Mouse (Mus musculus): ENCODE data around the gene Nek7.

Nek7 gene

GRCm38 (mm10) chr1:138608336-138608735, 11.6 kb downstream of the Nek7 start:
- DNase-seq (ENCODE audit: low read depth), result no peak

GRCm38 (mm10) chr1:138607862-138608261, 12.1 kb downstream of the Nek7 start:
- no peak for DNase-seq (ENCODE audit: low read depth)

GRCm38 (mm10) chr1:138606771-138607170, 13.2 kb downstream of the Nek7 start:
- DNase-seq (ENCODE audit: low read depth), result no peak

GRCm38 (mm10) chr1:138604736-138605135, 15.2 kb downstream of the Nek7 start:
- no peak for DNase-seq (ENCODE audit: low read depth)

GRCm38 (mm10) chr1:138603974-138604373, 16.0 kb downstream of the Nek7 start:
- DNase-seq (ENCODE audit: low read depth), result no peak

GRCm38 (mm10) chr1:138598087-138598486, 21.9 kb downstream of the Nek7 start:
- DNase-seq (ENCODE audit: low read depth), result no peak

- DNase-seq (ENCODE audit: low read depth), result no peak
These were observed 23.7 kb downstream of the Nek7 start for GRCm38 (mm10) chr1:138596127-138596706.

- no peak for DNase-seq (ENCODE audit: low read depth)
These were observed 25.0 kb downstream of the Nek7 start for GRCm38 (mm10) chr1:138594910-138595309.

- DNase-seq (ENCODE audit: low read depth), result no peak
These were observed 26.0 kb downstream of the Nek7 start for GRCm38 (mm10) chr1:138593922-138594321.

- DNase-seq (ENCODE audit: low read depth), result no peak
These were observed 27.5 kb downstream of the Nek7 start for GRCm38 (mm10) chr1:138592466-138592865.

GRCm38 (mm10) chr1:138590451-138591022, 29.4 kb downstream of the Nek7 start:
- no peak for DNase-seq (ENCODE audit: low read depth)

GRCm38 (mm10) chr1:138589126-138589525, 30.8 kb downstream of the Nek7 start:
- no peak for DNase-seq (ENCODE audit: low read depth)

GRCm38 (mm10) chr1:138587812-138588211, 32.1 kb downstream of the Nek7 start:
- no peak for DNase-seq (ENCODE audit: low read depth)

- DNase-seq (ENCODE audit: low read depth), result no peak
These were observed 33.0 kb downstream of the Nek7 start for GRCm38 (mm10) chr1:138586891-138587290.

GRCm38 (mm10) chr1:138584423-138585013, 35.4 kb downstream of the Nek7 start:
- DNase-seq (ENCODE audit: low read depth), result no peak

GRCm38 (mm10) chr1:138582225-138582624, 37.7 kb downstream of the Nek7 start:
- no peak for DNase-seq (ENCODE audit: low read depth)

- DNase-seq (ENCODE audit: low read depth), result no peak
These were observed 40.0 kb downstream of the Nek7 start for GRCm38 (mm10) chr1:138579822-138580492.

- DNase-seq (ENCODE audit: low read depth), result no peak
These were observed 40.7 kb downstream of the Nek7 start for GRCm38 (mm10) chr1:138579207-138579606.

GRCm38 (mm10) chr1:138576803-138577202, 43.1 kb downstream of the Nek7 start:
- DNase-seq (ENCODE audit: low read depth), result no peak

- no peak for DNase-seq (ENCODE audit: low read depth)
These were observed 43.8 kb downstream of the Nek7 start for GRCm38 (mm10) chr1:138576066-138576697.

GRCm38 (mm10) chr1:138575629-138576028, 44.3 kb downstream of the Nek7 start:
- no peak for DNase-seq (ENCODE audit: low read depth)

- no peak for DNase-seq (ENCODE audit: low read depth)
These were observed 48.2 kb downstream of the Nek7 start for GRCm38 (mm10) chr1:138571565-138572361.
